Mouse (Mus musculus): Measurements from ENCODE around the gene Asphd2.

DNA sequence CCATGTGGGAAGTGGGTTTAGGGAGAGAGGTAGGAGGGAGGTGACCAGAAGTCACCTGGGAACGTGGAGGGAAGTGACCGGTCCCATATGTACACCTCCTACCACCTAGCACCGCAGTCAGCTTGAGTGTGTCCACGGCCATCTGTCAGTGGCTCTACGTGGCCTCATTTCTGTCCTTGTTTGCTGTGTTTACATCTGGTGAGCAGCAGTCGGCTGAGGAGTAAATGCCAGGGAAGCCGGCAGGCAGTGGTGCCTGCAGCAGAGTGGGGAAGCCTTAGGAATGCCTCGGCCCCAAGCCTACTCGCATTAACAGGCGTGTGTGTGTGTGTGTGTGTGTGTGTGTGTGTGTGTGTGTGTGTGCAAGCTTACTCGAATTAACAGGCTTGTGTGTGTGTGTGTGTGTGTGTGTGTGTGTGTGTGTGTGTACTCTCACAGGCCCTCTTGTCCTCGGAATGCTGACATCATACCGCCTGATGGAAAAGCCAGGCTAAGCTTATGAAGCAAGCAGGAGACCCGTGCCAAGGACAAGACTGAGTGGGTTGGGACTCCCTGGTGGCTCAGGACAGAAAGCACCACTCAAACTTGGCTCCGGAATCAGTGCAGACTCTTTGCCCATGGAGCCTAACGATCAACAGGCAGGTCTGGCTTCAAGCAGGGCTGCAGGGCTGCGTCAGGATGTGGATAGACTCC lies 11.9 kb downstream of the Asphd2 start:
- no peak for TF ChIP-seq GATA1 (IDR thresholded peaks at IDR 0.05; ENCODE audit: low read length)
- TF ChIP-seq TAL1 (IDR thresholded peaks at IDR 0.05; ENCODE audit: low read length), result no peak

Data from erythroblast, embryonic 14.5 days (primary cell).